Mouse (Mus musculus) liver, embryonic 14.5 days (tissue): ENCODE measurements around the gene Arhgef12.

ENCODE experiments used
- CTCF ChIP-seq: IDR thresholded peaks from 2 replicates; pipeline ENCODE4 v1.5.1; 2016; ENCODE audit warnings: antibody characterized with exemption, low read depth, control low read depth
- EP300 ChIP-seq: IDR thresholded peaks from 2 replicates; pipeline ENCODE4 v1.6.1; 2016; ENCODE audit warnings: antibody characterized with exemption, low read depth

- TF ChIP-seq CTCF = no peak
- TF ChIP-seq EP300 = no peak
These were observed 68.6 kb downstream of the Arhgef12 start for GRCm38 (mm10) chr9:43038466-43038865.
